Mouse (Mus musculus): ENCODE data around the gene Slc35e1. TPM values are rescaled to one million over a fixed set of nuclear protein-coding genes. Genes with fewer than 3 reads are reported as not detected.
A peak's percentile ranks its signal among the peaks of the same experiment; 100 is the strongest.

The Slc35e1 gene
- 6.6 and 6.8 TPM in 2 replicates for polyA plus RNA-seq (2015; fragmentation: Nextera tagmentation; extraction: Ambion mirVana)

- Histone ChIP-seq H3K27me3 (ENCODE audit: control insufficient read depth, insufficient read depth, low read length) (no peaks in the 10 kb centered on the region), H3K4me3 (replicated peaks; ENCODE audit: low read length) (peak within 1 kb of the TSS; percentile 87)
- peak; percentile 26; the same call in 1 of the 2 replicates for ATAC-seq (ENCODE audit: insufficient read depth, low FRiP score)
Observed at GRCm38 (mm10) chr8:72491680-72492621, at the start of gene Slc35e1. Gene Slc35e1 (minus strand): TSS chr8:72492614.

GRCm38 (mm10) chr8:72539234-72539633 lies 46.8 kb upstream of the Slc35e1 start:
- no peak overlapping the region for H3K27ac ChIP-seq (ENCODE audit: low read length)
- H3K4me2 ChIP-seq (ENCODE audit: low read depth, low read length), result no peak overlapping the region
- no peaks in the 10 kb centered on the region for H3K4me1 ChIP-seq (ENCODE audit: control insufficient read depth, insufficient read depth, low read length)
- H3K27me3 ChIP-seq (ENCODE audit: control insufficient read depth, insufficient read depth, low read length), result no peaks in the 10 kb centered on the region
- H3K36me3 ChIP-seq (ENCODE audit: control insufficient read depth, insufficient read depth, low read length), result no peaks in the 10 kb centered on the region
- H3K9me3 ChIP-seq (replicated peaks; ENCODE audit: control insufficient read depth, low read length), result no peaks in the 10 kb centered on the region
- H3K9ac ChIP-seq (ENCODE audit: low read length), result no peak overlapping the region
- ATAC-seq (ENCODE audit: insufficient read depth, low FRiP score), result no peak
- no peak overlapping the region for H3K4me3 ChIP-seq (replicated peaks; ENCODE audit: low read length)

More at GRCm38 (mm10) chr8:72491680-72492621, at the start of gene Slc35e1:
- Histone ChIP-seq H3K9me3 (replicated peaks; ENCODE audit: control insufficient read depth, low read length) (no peaks in the 10 kb centered on the region), H3K4me2 (ENCODE audit: low read depth, low read length) (peak within 1 kb of the TSS; percentile 90), H3K9ac (ENCODE audit: low read length) (peak within 1 kb of the TSS; percentile 88), H3K4me1 (ENCODE audit: control insufficient read depth, insufficient read depth, low read length) (peaks cover 20% of the 10 kb centered on the region), H3K36me3 (ENCODE audit: control insufficient read depth, insufficient read depth, low read length) (peaks cover 14% of the 10 kb centered on the region; the same call in 1 of the 2 replicates), H3K27ac (ENCODE audit: low read length) (peak within 1 kb of the TSS; percentile 72)
- under 1% methylated on average over 80 of the region's 98 CpGs for WGBS

- H3K4me2 ChIP-seq (ENCODE audit: low read depth, low read length), result no peak overlapping the region
- 89% methylated on average over 3 of the region's 3 CpGs for WGBS
- no peak for ATAC-seq (ENCODE audit: insufficient read depth, low FRiP score)
- H3K27ac ChIP-seq (ENCODE audit: low read length), result no peak overlapping the region
- no peaks in the 10 kb centered on the region for H3K36me3 ChIP-seq (ENCODE audit: control insufficient read depth, insufficient read depth, low read length)
- H3K4me1 ChIP-seq (ENCODE audit: control insufficient read depth, insufficient read depth, low read length), result no peaks in the 10 kb centered on the region
- H3K9ac ChIP-seq (ENCODE audit: low read length), result no peak overlapping the region
- H3K4me3 ChIP-seq (replicated peaks; ENCODE audit: low read length), result no peak overlapping the region
- H3K9me3 ChIP-seq (replicated peaks; ENCODE audit: control insufficient read depth, low read length), result no peaks in the 10 kb centered on the region
- no peaks in the 10 kb centered on the region for H3K27me3 ChIP-seq (ENCODE audit: control insufficient read depth, insufficient read depth, low read length)
Observed at GRCm38 (mm10) chr8:72534888-72535287, 42.5 kb upstream of the Slc35e1 start.

GRCm38 (mm10) chr8:72532103-72532502 lies 39.7 kb upstream of the Slc35e1 start:
- H3K9ac ChIP-seq (ENCODE audit: low read length), result no peak overlapping the region
- H3K4me2 ChIP-seq (ENCODE audit: low read depth, low read length), result no peak overlapping the region
- H3K9me3 ChIP-seq (replicated peaks; ENCODE audit: control insufficient read depth, low read length), result no peaks in the 10 kb centered on the region
- no peak for ATAC-seq (ENCODE audit: insufficient read depth, low FRiP score)
- no peak overlapping the region for H3K27ac ChIP-seq (ENCODE audit: low read length)
- H3K36me3 ChIP-seq (ENCODE audit: control insufficient read depth, insufficient read depth, low read length), result no peaks in the 10 kb centered on the region
- WGBS, result 86% methylated on average over 1 of the region's 1 CpGs
- no peak overlapping the region for H3K4me3 ChIP-seq (replicated peaks; ENCODE audit: low read length)
- H3K4me1 ChIP-seq (ENCODE audit: control insufficient read depth, insufficient read depth, low read length), result no peaks in the 10 kb centered on the region
- H3K27me3 ChIP-seq (ENCODE audit: control insufficient read depth, insufficient read depth, low read length), result no peaks in the 10 kb centered on the region

GRCm38 (mm10) chr8:72521888-72522287 lies 29.5 kb upstream of the Slc35e1 start:
- Histone ChIP-seq H3K9ac (ENCODE audit: low read length) (no peak overlapping the region), H3K27ac (ENCODE audit: low read length) (no peak overlapping the region), H3K4me1 (ENCODE audit: control insufficient read depth, insufficient read depth, low read length) (peaks cover 6% of the 10 kb centered on the region; the same call in 1 of the 2 replicates), H3K4me3 (replicated peaks; ENCODE audit: low read length) (no peak overlapping the region), H3K36me3 (ENCODE audit: control insufficient read depth, insufficient read depth, low read length) (no peaks in the 10 kb centered on the region), H3K4me2 (ENCODE audit: low read depth, low read length) (no peak overlapping the region), H3K9me3 (replicated peaks; ENCODE audit: control insufficient read depth, low read length) (no peaks in the 10 kb centered on the region), H3K27me3 (ENCODE audit: control insufficient read depth, insufficient read depth, low read length) (no peaks in the 10 kb centered on the region)
- no peak for ATAC-seq (ENCODE audit: insufficient read depth, low FRiP score)

GRCm38 (mm10) chr8:72517421-72517988 lies 25.1 kb upstream of the Slc35e1 start:
- no peak for ATAC-seq (ENCODE audit: insufficient read depth, low FRiP score)
- Histone ChIP-seq H3K4me3 (replicated peaks; ENCODE audit: low read length) (no peak overlapping the region), H3K27ac (ENCODE audit: low read length) (no peak overlapping the region), H3K27me3 (ENCODE audit: control insufficient read depth, insufficient read depth, low read length) (no peaks in the 10 kb centered on the region), H3K4me2 (ENCODE audit: low read depth, low read length) (no peak overlapping the region), H3K9me3 (replicated peaks; ENCODE audit: control insufficient read depth, low read length) (no peaks in the 10 kb centered on the region), H3K9ac (ENCODE audit: low read length) (no peak overlapping the region), H3K36me3 (ENCODE audit: control insufficient read depth, insufficient read depth, low read length) (no peaks in the 10 kb centered on the region), H3K4me1 (ENCODE audit: control insufficient read depth, insufficient read depth, low read length) (peaks cover 9% of the 10 kb centered on the region)
- 63% methylated on average over 7 of the region's 7 CpGs for WGBS

GRCm38 (mm10) chr8:72513158-72513557 lies 20.7 kb upstream of the Slc35e1 start:
- Histone ChIP-seq H3K4me1 (ENCODE audit: control insufficient read depth, insufficient read depth, low read length) (peaks cover 6% of the 10 kb centered on the region; the same call in 1 of the 2 replicates), H3K36me3 (ENCODE audit: control insufficient read depth, insufficient read depth, low read length) (no peaks in the 10 kb centered on the region), H3K9ac (ENCODE audit: low read length) (no peak overlapping the region), H3K27me3 (ENCODE audit: control insufficient read depth, insufficient read depth, low read length) (no peaks in the 10 kb centered on the region), H3K27ac (ENCODE audit: low read length) (no peak overlapping the region), H3K4me2 (ENCODE audit: low read depth, low read length) (no peak overlapping the region), H3K4me3 (replicated peaks; ENCODE audit: low read length) (no peak overlapping the region), H3K9me3 (replicated peaks; ENCODE audit: control insufficient read depth, low read length) (no peaks in the 10 kb centered on the region)
- 74% methylated on average over 1 of the region's 1 CpGs for WGBS
- ATAC-seq (ENCODE audit: insufficient read depth, low FRiP score), result no peak

GRCm38 (mm10) chr8:72512648-72513047 lies 20.2 kb upstream of the Slc35e1 start:
- ATAC-seq (ENCODE audit: insufficient read depth, low FRiP score), result no peak
- WGBS, result 85% methylated on average over 1 of the region's 1 CpGs
- Histone ChIP-seq H3K4me1 (ENCODE audit: control insufficient read depth, insufficient read depth, low read length) (peaks cover 6% of the 10 kb centered on the region; the same call in 1 of the 2 replicates), H3K36me3 (ENCODE audit: control insufficient read depth, insufficient read depth, low read length) (no peaks in the 10 kb centered on the region), H3K4me3 (replicated peaks; ENCODE audit: low read length) (no peak overlapping the region), H3K27me3 (ENCODE audit: control insufficient read depth, insufficient read depth, low read length) (no peaks in the 10 kb centered on the region), H3K9me3 (replicated peaks; ENCODE audit: control insufficient read depth, low read length) (no peaks in the 10 kb centered on the region), H3K27ac (ENCODE audit: low read length) (no peak overlapping the region), H3K4me2 (ENCODE audit: low read depth, low read length) (no peak overlapping the region), H3K9ac (ENCODE audit: low read length) (no peak overlapping the region)

- no peak overlapping the region for H3K9ac ChIP-seq (ENCODE audit: low read length)
- 87% methylated on average over 1 of the region's 1 CpGs for WGBS
- no peak for ATAC-seq (ENCODE audit: insufficient read depth, low FRiP score)
- no peak overlapping the region for H3K4me3 ChIP-seq (replicated peaks; ENCODE audit: low read length)
- no peaks in the 10 kb centered on the region for H3K9me3 ChIP-seq (replicated peaks; ENCODE audit: control insufficient read depth, low read length)
- H3K36me3 ChIP-seq (ENCODE audit: control insufficient read depth, insufficient read depth, low read length), result no peaks in the 10 kb centered on the region
- H3K27ac ChIP-seq (ENCODE audit: low read length), result no peak overlapping the region
- H3K4me1 ChIP-seq (ENCODE audit: control insufficient read depth, insufficient read depth, low read length), result 0 out of 2 replicates have a peak, but pooled peaks cover 8% of the 10 kb centered on the region
- no peaks in the 10 kb centered on the region for H3K27me3 ChIP-seq (ENCODE audit: control insufficient read depth, insufficient read depth, low read length)
- no peak overlapping the region for H3K4me2 ChIP-seq (ENCODE audit: low read depth, low read length)
Observed at GRCm38 (mm10) chr8:72507505-72507904, 15.1 kb upstream of the Slc35e1 start.

Data from stomach, embryonic 16.5 days (tissue).